Comparison of ENCODE assay signal across 14 mouse cellular contexts in genomic region chr1:40179493-40179892, GRCm38 (mm10). TPM values are rescaled to one million over a fixed set of nuclear protein-coding genes. Genes with fewer than 3 reads are reported as not detected.
DNase-seq lines count a peak whose midpoint lies in the region; ATAC-seq lines count a peak whose summit lies in the region.
"Had no signal": no experiment of that assay in that cellular context is flagged by ENCODE, and none has a peak within 500 bp of the region (broad histone marks: within the 10 kb centered on the region; RNA-seq: fewer than 3 reads in every experiment).

No protein-coding gene starts in this region.

- no peak for ATAC-seq in liver, embryonic 12.5 days
- no peak for ATAC-seq in liver, embryonic 11.5 days (replicated peaks; ENCODE audit: low FRiP score)
- no peak for ATAC-seq in heart, embryonic 13.5 days (ENCODE audit: extremely low read depth, insufficient number of reproducible peaks, low FRiP score, low TSS enrichment)
- ATAC-seq in erythroid progenitor cell, adult 5-6 weeks (replicated peaks; ENCODE audit: low FRiP score, poor library complexity, severe bottlenecking): no peak
- ATAC-seq: forebrain, embryonic 14.5 days had no signal

- no peak overlapping the region for H3K9ac ChIP-seq in liver, embryonic 12.5 days
- no peak overlapping the region for H3K9ac ChIP-seq in liver, embryonic 11.5 days (ENCODE audit: low read depth, low read length)
- no peak overlapping the region for H3K9ac ChIP-seq in heart, embryonic 13.5 days
- H3K9ac ChIP-seq: embryonic facial prominence, embryonic 12.5 days; hindbrain, embryonic 12.5 days had no signal

- no peaks in the 10 kb centered on the region for H3K27me3 ChIP-seq in liver, embryonic 12.5 days (replicated peaks)
- H3K27me3 ChIP-seq in liver, embryonic 11.5 days (replicated peaks; ENCODE audit: control insufficient read depth, insufficient read depth, low read length): no peaks in the 10 kb centered on the region
- H3K27me3 ChIP-seq in heart, embryonic 13.5 days (replicated peaks): no peaks in the 10 kb centered on the region
- H3K27me3 ChIP-seq: embryonic facial prominence, embryonic 12.5 days; hindbrain, embryonic 12.5 days had no signal

- no peaks in the 10 kb centered on the region for H3K36me3 ChIP-seq in liver, embryonic 12.5 days
- H3K36me3 ChIP-seq in liver, embryonic 11.5 days (ENCODE audit: control insufficient read depth, insufficient read depth, low read length): no peaks in the 10 kb centered on the region
- 0 out of 2 replicates have a peak, but pooled peaks cover 3% of the 10 kb centered on the region for H3K36me3 ChIP-seq in heart, embryonic 13.5 days
- H3K36me3 ChIP-seq: embryonic facial prominence, embryonic 12.5 days; hindbrain, embryonic 12.5 days had no signal

- 30% methylated on average over 1 of the region's 1 CpGs for WGBS in liver, embryonic 12.5 days (ENCODE audit: insufficient replicate concordance)
- WGBS in liver, embryonic 11.5 days: 37% methylated on average over 1 of the region's 1 CpGs
- WGBS in heart, embryonic 13.5 days: 22% methylated on average over 1 of the region's 1 CpGs

- DNase-seq in adrenal gland, postnatal 14 days: peak; percentile 25
- DNase-seq in adrenal gland, adult 8-10 months: no peak
- DNase-seq in liver, embryonic 11.5 days (ENCODE audit: low spot score): no peak
- DNase-seq in urinary bladder, postnatal 25 days (ENCODE audit: low spot score): no peak
- no peak for DNase-seq in thymus, postnatal 4 days
- DNase-seq: cerebellum, postnatal 14 days had no signal

- no peaks in the 10 kb centered on the region for H3K9me3 ChIP-seq in liver, embryonic 12.5 days (replicated peaks)
- no peaks in the 10 kb centered on the region for H3K9me3 ChIP-seq in liver, embryonic 11.5 days (ENCODE audit: control insufficient read depth, low read length)
- peaks cover 13% of the 10 kb centered on the region; the same call in 1 of the 2 replicates for H3K9me3 ChIP-seq in heart, embryonic 13.5 days
- H3K9me3 ChIP-seq: embryonic facial prominence, embryonic 12.5 days; hindbrain, embryonic 12.5 days had no signal

- no peaks in the 10 kb centered on the region for H3K4me1 ChIP-seq in liver, embryonic 12.5 days
- no peaks in the 10 kb centered on the region for H3K4me1 ChIP-seq in liver, embryonic 11.5 days (replicated peaks; ENCODE audit: control insufficient read depth, insufficient read depth, low read length)
- peaks cover 47% of the 10 kb centered on the region for H3K4me1 ChIP-seq in heart, embryonic 13.5 days
- H3K4me1 ChIP-seq: hindbrain, embryonic 12.5 days had no signal

- H3K4me3 ChIP-seq in liver, embryonic 12.5 days: no peak overlapping the region
- no peak overlapping the region for H3K4me3 ChIP-seq in liver, embryonic 11.5 days (ENCODE audit: low read depth, low read length)
- no peak overlapping the region for H3K4me3 ChIP-seq in heart, embryonic 13.5 days
- H3K4me3 ChIP-seq: embryonic facial prominence, embryonic 12.5 days; hindbrain, embryonic 12.5 days; myocyte had no signal

- H3K4me2 ChIP-seq in liver, embryonic 12.5 days: no peak overlapping the region
- H3K4me2 ChIP-seq in liver, embryonic 11.5 days: no peak overlapping the region
- no peak overlapping the region for H3K4me2 ChIP-seq in heart, embryonic 13.5 days
- H3K4me2 ChIP-seq: embryonic facial prominence, embryonic 12.5 days; hindbrain, embryonic 12.5 days; midbrain, embryonic 11.5 days had no signal

- 0 out of 2 replicates have a peak overlapping the region, but pooled peaks have one; percentile 4 for H3K27ac ChIP-seq in liver, embryonic 12.5 days
- H3K27ac ChIP-seq in liver, embryonic 11.5 days (ENCODE audit: low read depth, low read length): no peak overlapping the region
- H3K27ac ChIP-seq in heart, embryonic 13.5 days (replicated peaks): peak overlapping the region; percentile 70
- H3K27ac ChIP-seq: embryonic facial prominence, embryonic 12.5 days; hindbrain, embryonic 12.5 days had no signal

RNA-seq across cellular contexts. Expression of gene Il1r1, which starts 45.4 kb away (rescaled TPM):
- 6.6 and 6.9 TPM in 2 replicates for total RNA-seq in adrenal gland, postnatal 14 days (2021)
- 1 to 10 TPM; 4.2 to 5.5 (median 4.9) TPM for total RNA-seq in adrenal gland, adult 8-10 months (2022)
- polyA plus RNA-seq in liver, embryonic 12.5 days (2016; fragmentation: Nextera tagmentation; extraction: Ambion mirVana): 15.7 and 17.8 TPM in 2 replicates
- 22.0 and 23.8 TPM in 2 replicates for polyA plus RNA-seq in liver, embryonic 11.5 days (2014; fragmentation: Nextera tagmentation; extraction: Ambion mirVana)
- polyA plus RNA-seq in heart, embryonic 13.5 days (2015; fragmentation: Nextera tagmentation; extraction: Ambion mirVana): 6.2 and 6.3 TPM in 2 replicates
- 4.7 and 5.0 TPM in 2 replicates for total RNA-seq in erythroid progenitor cell, adult 5-6 weeks (2015; ENCODE audit: low replicate concordance)
- total RNA-seq in erythroid progenitor cell, adult 5-6 weeks (2017; ENCODE audit: low replicate concordance): 5.8 and 9.7 TPM in 2 replicates
